Mouse (Mus musculus): ENCODE data around the gene Mylpf.

Mylpf gene

GRCm38 (mm10) chr7:127208553-127209438 is at the start of gene Mylpf:
TSS of gene Mylpf (plus strand) at chr7:127208890.
- in situ Hi-C loops (cut with MboI, MseI) = no loop called here

- in situ Hi-C loops (cut with MboI, MseI) = no loop called here
Observed at GRCm38 (mm10) chr7:127162546-127162945, 46.1 kb upstream of the Mylpf start.

GRCm38 (mm10) chr7:127164002-127164401 is 44.7 kb upstream of the Mylpf start:
- in situ Hi-C loops (cut with MboI, MseI) = no loop called here

DNA sequence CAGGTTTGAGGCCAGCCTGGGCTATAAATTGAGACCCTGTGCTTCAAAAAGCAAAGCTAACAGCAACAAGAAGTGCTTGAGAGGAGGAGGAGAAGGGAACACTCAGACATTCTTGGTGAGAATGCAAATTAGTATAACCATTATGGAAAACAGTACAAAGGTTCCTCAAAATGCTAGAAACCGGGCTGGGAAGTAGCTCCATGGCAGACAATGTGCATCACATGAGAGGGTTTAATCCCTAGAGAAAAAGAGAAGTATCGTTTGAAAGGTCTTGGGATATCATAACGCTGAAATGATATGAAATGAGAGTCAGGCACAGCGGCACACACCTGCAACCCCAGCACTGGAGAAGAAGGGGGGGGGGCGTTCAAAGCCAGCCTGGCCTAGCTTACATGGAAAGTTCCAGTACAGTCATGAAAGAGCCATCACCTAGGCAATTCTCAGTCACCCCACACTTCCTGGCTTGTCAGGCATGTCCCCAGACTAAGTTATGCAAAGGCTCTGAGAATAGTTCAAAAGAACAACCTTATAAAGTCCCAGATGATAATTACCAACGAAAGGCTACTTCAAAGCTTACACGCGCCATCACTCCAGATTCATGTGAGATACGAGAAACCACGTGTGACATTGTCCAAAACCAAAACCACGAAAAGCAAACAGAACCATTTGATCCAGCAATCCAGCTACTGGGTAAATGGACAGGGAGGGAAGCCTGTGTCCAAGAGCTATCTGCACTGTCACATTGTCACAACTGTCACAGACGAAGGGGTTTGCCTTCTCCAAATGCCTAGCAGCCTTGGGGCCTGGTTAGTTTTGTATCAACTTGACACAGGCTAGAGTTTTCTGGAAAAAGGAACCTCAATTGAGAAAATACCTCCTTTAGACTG is 42.8 kb upstream of the Mylpf start:
- in situ Hi-C loops (cut with MboI, MseI) = no loop called here

GRCm38 (mm10) chr7:127166501-127166900 is 42.2 kb upstream of the Mylpf start:
- in situ Hi-C loops (cut with MboI, MseI) = no loop called here

DNA sequence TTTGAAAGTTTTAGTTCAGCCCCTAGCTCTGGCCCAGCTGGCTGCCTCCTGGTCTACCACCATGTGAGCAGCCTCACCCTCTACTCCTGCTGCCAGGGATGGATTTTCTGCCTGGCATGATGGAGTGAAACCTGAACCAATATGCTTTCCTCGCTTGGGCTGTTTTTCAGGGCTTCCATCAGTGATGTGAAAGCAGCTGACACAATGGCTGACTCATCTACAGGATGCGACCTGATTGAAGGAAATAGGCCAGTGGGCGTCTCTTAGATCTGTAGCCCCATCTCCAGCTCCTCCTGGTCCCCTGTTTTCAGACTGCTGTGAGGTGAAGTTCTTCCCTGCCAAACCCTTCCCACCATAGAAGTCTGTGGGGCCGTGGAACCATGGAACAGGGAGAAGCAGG is 31.8 kb upstream of the Mylpf start:
- in situ Hi-C loops (cut with MboI, MseI) = no loop called here

GRCm38 (mm10) chr7:127180783-127181182 is 27.9 kb upstream of the Mylpf start:
- in situ Hi-C loops (cut with MboI, MseI) = loop anchor here (5.0 kb wide), 1 partner anchor 43 kb away; the partner anchor contains the start of gene Spn

GRCm38 (mm10) chr7:127181724-127182123 is 27.0 kb upstream of the Mylpf start:
- in situ Hi-C loops (cut with MboI, MseI) = loop anchor here (5.0 kb wide), 1 partner anchor 44 kb away; the partner anchor contains the start of gene Spn

GRCm38 (mm10) chr7:127183345-127183744 is 25.3 kb upstream of the Mylpf start:
- in situ Hi-C loops (cut with MboI, MseI) = loop anchor here (5.0 kb wide), 1 partner anchor 46 kb away; the partner anchor contains the start of gene Spn

GRCm38 (mm10) chr7:127183828-127184227 is 24.9 kb upstream of the Mylpf start:
- in situ Hi-C loops (cut with MboI, MseI) = loop anchor here (5.0 kb wide), 1 partner anchor 47 kb away; the partner anchor contains the start of gene Spn

- in situ Hi-C loops (cut with MboI, MseI) = loop anchor here (5.0 kb wide), 1 partner anchor 47 kb away; the partner anchor contains the start of gene Spn
Observed at GRCm38 (mm10) chr7:127184720-127185119, 24.0 kb upstream of the Mylpf start.

- in situ Hi-C loops (cut with MboI, MseI) = no loop called here
Observed at GRCm38 (mm10) chr7:127185601-127186000, 23.1 kb upstream of the Mylpf start.

DNA sequence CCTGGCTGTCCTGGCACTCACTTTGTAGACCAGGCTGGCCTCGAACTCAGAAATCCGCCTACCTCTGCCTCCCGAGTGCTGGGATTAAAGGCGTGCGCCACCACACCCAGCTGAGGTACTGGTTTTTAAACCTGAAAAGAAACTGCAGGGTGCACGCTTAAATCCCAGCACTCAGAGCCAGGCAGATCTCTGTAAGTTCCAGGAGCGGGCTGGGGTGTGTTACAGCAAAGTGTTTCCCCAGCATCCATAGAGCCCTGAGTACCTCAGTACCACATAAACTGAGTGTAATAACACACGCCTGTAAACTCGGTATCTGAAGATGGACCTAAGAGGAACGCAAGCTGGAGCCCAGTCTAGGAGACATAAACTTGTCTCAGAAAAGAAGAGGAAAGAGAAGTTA is 21.3 kb upstream of the Mylpf start:
- in situ Hi-C loops (cut with MboI, MseI) = no loop called here

GRCm38 (mm10) chr7:127188305-127189276 is 20.1 kb upstream of the Mylpf start:
- in situ Hi-C loops (cut with MboI, MseI) = no loop called here

DNA sequence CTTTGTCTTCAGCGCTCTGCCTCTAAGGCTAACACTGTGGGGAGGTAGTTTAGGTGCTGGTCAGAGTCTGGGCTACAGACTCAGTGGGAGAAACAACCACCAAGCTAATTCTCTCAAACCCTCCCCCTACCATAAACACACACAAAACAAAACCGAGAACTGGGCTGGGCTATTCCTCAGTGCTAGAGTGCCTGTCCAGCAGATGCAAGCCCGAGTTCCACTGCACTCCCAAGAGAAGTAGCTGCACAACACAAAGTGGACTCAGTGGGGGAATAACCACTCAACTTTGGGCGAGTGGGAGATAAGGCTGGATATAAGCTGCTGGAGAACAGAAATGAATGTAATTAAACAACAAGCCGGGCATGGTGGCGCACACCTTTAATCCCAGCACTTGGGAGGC is 18.0 kb upstream of the Mylpf start:
- in situ Hi-C loops (cut with MboI, MseI) = no loop called here

GRCm38 (mm10) chr7:127192989-127193388 is 15.7 kb upstream of the Mylpf start:
- in situ Hi-C loops (cut with MboI, MseI) = no loop called here

GRCm38 (mm10) chr7:127194011-127194632 is 14.6 kb upstream of the Mylpf start:
- in situ Hi-C loops (cut with MboI, MseI) = no loop called here

GRCm38 (mm10) chr7:127194633-127195029 is 14.1 kb upstream of the Mylpf start:
- in situ Hi-C loops (cut with MboI, MseI) = no loop called here

DNA sequence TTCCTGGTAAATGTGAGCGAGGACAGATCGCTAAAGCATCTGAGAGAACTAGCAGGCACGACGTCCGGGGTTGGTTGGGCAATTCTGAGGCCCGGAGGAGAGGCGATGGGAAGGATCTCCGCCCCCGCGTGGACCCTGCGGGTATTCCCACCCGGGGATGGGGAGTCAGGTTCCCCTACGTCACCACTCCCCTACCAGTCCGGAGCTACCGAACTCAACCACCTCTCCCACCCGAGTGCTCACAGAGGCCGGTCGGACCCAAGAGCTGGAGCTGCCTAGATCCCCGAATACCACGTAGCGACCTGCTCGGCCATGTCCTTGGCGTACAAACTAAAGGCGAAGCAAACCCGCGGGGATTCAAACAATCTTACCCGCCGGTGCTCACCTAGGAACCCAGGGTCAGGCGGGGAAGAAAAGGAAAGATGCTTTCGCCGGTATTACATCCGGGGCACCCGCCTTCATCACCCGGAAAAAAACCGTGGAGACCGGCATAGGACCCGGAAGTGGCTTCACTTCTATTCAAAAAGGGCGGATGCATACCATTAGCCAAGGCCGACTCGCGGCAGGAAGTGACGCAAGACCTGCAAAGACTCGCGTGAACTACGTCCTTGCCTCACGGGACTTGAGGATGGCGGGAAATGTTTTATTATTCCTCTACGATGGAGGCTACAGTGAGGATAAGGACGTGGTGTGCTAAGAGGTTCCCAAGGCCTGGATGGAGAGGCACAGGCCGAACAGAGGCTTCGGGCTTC is 13.0 kb upstream of the Mylpf start, which contains the start of gene Cd2bp2:
Cd2bp2 (minus strand) TSS at position 507 of the 752 bp plus-strand sequence.
- in situ Hi-C loops (cut with MboI, MseI) = no loop called here

GRCm38 (mm10) chr7:127196484-127196883 is 12.2 kb upstream of the Mylpf start:
- in situ Hi-C loops (cut with MboI, MseI) = no loop called here

Data from regulatory T cell (primary cell).